19 mouse cellular contexts compared by ENCODE assay signal in genomic region chr16:25087741-25088648, GRCm38 (mm10).
DNase-seq lines count a peak whose midpoint lies in the region; ATAC-seq and TF ChIP-seq lines count a peak whose summit lies in the region.
"Had no signal": no experiment of that assay in that cellular context is flagged by ENCODE, and none has a peak within 500 bp of the region (broad histone marks: within the 10 kb centered on the region; RNA-seq: fewer than 3 reads in every experiment).

No protein-coding gene starts in this region.

- H3K27me3 ChIP-seq in kidney, embryonic 14.5 days (ENCODE audit: control insufficient read depth, insufficient read depth, low read length): no peaks in the 10 kb centered on the region
- H3K27me3 ChIP-seq in C2C12 (ENCODE audit: control insufficient read depth, insufficient read depth, insufficient read length): no peaks in the 10 kb centered on the region
- H3K27me3 ChIP-seq: midbrain, embryonic 15.5 days; stomach, embryonic 15.5 days had no signal

- no peak for TF ChIP-seq POLR2A in brain, embryonic 14.5 days (IDR thresholded peaks at IDR 0.05; ENCODE audit: borderline replicate concordance, extremely low read depth, insufficient read depth, insufficient read length, poor library complexity, severe bottlenecking)

- H3K4me1 ChIP-seq in kidney, embryonic 14.5 days (ENCODE audit: control insufficient read depth, insufficient read depth, low read length): no peaks in the 10 kb centered on the region
- H3K4me1 ChIP-seq: midbrain, embryonic 15.5 days; stomach, embryonic 15.5 days had no signal

- H3K36me3 ChIP-seq in kidney, embryonic 14.5 days (ENCODE audit: control insufficient read depth, insufficient read depth, low read length): no peaks in the 10 kb centered on the region
- no peaks in the 10 kb centered on the region for H3K36me3 ChIP-seq in C2C12 (ENCODE audit: control insufficient read depth, insufficient read depth)
- H3K36me3 ChIP-seq: midbrain, embryonic 15.5 days; stomach, embryonic 15.5 days had no signal

- H3K9ac ChIP-seq in kidney, embryonic 14.5 days (ENCODE audit: low read depth, low read length): no peak overlapping the region
- H3K9ac ChIP-seq: midbrain, embryonic 15.5 days; stomach, embryonic 15.5 days had no signal

- H3K4me2 ChIP-seq in kidney, embryonic 14.5 days (replicated peaks; ENCODE audit: low read depth, low read length): no peak overlapping the region
- H3K4me2 ChIP-seq: midbrain, embryonic 15.5 days; stomach, embryonic 15.5 days had no signal

- no peak for TF ChIP-seq CTCF in C2C12 (IDR thresholded peaks at IDR 0.05; ENCODE audit: control insufficient read depth, insufficient read depth, insufficient read length)
- TF ChIP-seq CTCF in brain, embryonic 14.5 days (IDR thresholded peaks at IDR 0.05; ENCODE audit: borderline replicate concordance, extremely low read depth, insufficient read depth, insufficient read length): no peak

- no peak overlapping the region for H3ac ChIP-seq in C2C12 (ENCODE audit: control insufficient read depth, insufficient read length, low read depth)

- no peak overlapping the region for H3K27ac ChIP-seq in kidney, embryonic 14.5 days (ENCODE audit: low read depth, low read length)
- H3K27ac ChIP-seq: left cerebral cortex, adult 2 months; midbrain, embryonic 15.5 days; stomach, embryonic 15.5 days had no signal

- no peaks in the 10 kb centered on the region for H3K79me2 ChIP-seq in C2C12 (ENCODE audit: control insufficient read depth, insufficient read depth)

- H3K9me3 ChIP-seq in kidney, embryonic 14.5 days (ENCODE audit: control insufficient read depth, low read length): no peaks in the 10 kb centered on the region
- H3K9me3 ChIP-seq: midbrain, embryonic 15.5 days; stomach, embryonic 15.5 days had no signal

- ATAC-seq in kidney, embryonic 14.5 days (ENCODE audit: low FRiP score, low TSS enrichment): no peak
- no peak for ATAC-seq in frontal cortex, adult (ENCODE audit: low TSS enrichment)
- ATAC-seq: hindbrain, embryonic 16.5 days; midbrain, embryonic 15.5 days had no signal

- 57% methylated on average over 10 of the region's 10 CpGs for WGBS in kidney, embryonic 14.5 days

- no peaks in the 10 kb centered on the region for H3K79me3 ChIP-seq in C2C12 (ENCODE audit: low read depth)

- no peak overlapping the region for H3K4me3 ChIP-seq in kidney, embryonic 14.5 days (ENCODE audit: low read length)
- no peak overlapping the region for H3K4me3 ChIP-seq in C2C12 (ENCODE audit: insufficient read depth, poor library complexity, severe bottlenecking)
- H3K4me3 ChIP-seq: left cerebral cortex, adult 2 months; midbrain, embryonic 15.5 days; stomach, embryonic 15.5 days had no signal

- DNase-seq in gastrocnemius, postnatal 25 days: peak; percentile 28
- DNase-seq in gastrocnemius, postnatal 10 days: no peak
- peak; percentile 9 for DNase-seq in kidney, postnatal 10 days
- DNase-seq in brain, embryonic 14.5 days (ENCODE audit: low read depth): peak; percentile 82
- DNase-seq: adrenal gland, postnatal 10 days; cerebellum, adult 8-10 months; embryo, embryonic 11 days; heart, postnatal 10 days; kidney, adult 8-10 months; lung, adult 2 months; right cerebral cortex, adult 18-20 months; spleen, adult 18-20 months had no signal

TF ChIP-seq in C2C12, 6 proteins besides CTCF, POLR2A, EP300 and RAD21:
- TF ChIP-seq FOSL1 (IDR thresholded peaks at IDR 0.05; ENCODE audit: insufficient read depth, low read length, poor library complexity, severe bottlenecking) (peak; percentile 4), MYOG (IDR thresholded peaks at IDR 0.05; ENCODE audit: control insufficient read depth, extremely low read depth, insufficient read length) (no peak)
